Mouse (Mus musculus): Measurements from ENCODE around the gene Gm436.

DNA sequence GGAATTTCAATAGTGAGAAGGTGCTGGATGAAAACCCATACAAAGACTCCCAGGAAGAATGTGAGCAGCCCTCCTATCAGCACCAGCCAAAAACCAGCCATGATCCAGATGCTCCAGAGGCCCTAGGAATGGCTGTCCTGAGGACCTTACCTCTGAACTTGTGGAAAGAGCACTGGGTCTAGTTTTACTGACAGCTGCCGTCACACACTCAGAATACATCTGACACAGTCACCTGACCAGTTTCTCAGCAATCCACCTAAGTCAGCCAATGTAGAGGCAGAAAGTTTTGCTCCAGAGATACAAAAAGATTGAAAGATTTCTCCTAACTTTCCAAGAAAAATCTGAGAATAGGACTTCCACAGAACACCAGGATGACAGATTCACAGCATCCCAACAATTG is 35.1 kb upstream of the Gm436 start, which contains the start of gene Gm13178:
- no peak for TF ChIP-seq POLR2A (IDR thresholded peaks at IDR 0.05; ENCODE audit: insufficient read length, low read depth)
- no peak for TF ChIP-seq POLR2AphosphoS2 (IDR thresholded peaks at IDR 0.05; ENCODE audit: insufficient read length, low read depth)
- no peak for TF ChIP-seq MYOG (IDR thresholded peaks at IDR 0.05; ENCODE audit: control insufficient read depth in 1 of 3, insufficient read depth in 1 of 3, insufficient read length in 2 of 3, low read depth in 2 of 3)
- TF ChIP-seq E2F4 (IDR thresholded peaks at IDR 0.05; ENCODE audit: insufficient read depth): no peak
